Mouse (Mus musculus): ENCODE data around the gene Plekhm3. TPM values are rescaled to one million over a fixed set of nuclear protein-coding genes. Genes with fewer than 3 reads are reported as not detected.

The Plekhm3 gene
- polyA plus RNA-seq, 1 experiment from 2014 or later = 10.4 TPM

Other genes starting within 250 kb of the Plekhm3 start
- gene Fzd5, start 219.1 kb downstream of the Plekhm3 start, polyA plus RNA-seq (2016; fragmentation: Nextera tagmentation; extraction: Ambion mirVana) = 0.28 and 0.29 TPM in 2 replicates
- 0.11 and 0.16 TPM in 2 replicates for gene Akr1cl, start 75.9 kb upstream of the Plekhm3 start, polyA plus RNA-seq (2016; fragmentation: Nextera tagmentation; extraction: Ambion mirVana)
- not detected in 2 replicates for gene Cryge, start 94.3 kb upstream of the Plekhm3 start, polyA plus RNA-seq (2016; fragmentation: Nextera tagmentation; extraction: Ambion mirVana)
- not detected in 2 replicates for gene Crygd, start 106.6 kb upstream of the Plekhm3 start, polyA plus RNA-seq (2016; fragmentation: Nextera tagmentation; extraction: Ambion mirVana)
- gene Crygc, start 116.9 kb upstream of the Plekhm3 start, polyA plus RNA-seq (2016; fragmentation: Nextera tagmentation; extraction: Ambion mirVana) = not detected in 2 replicates
- not detected in 2 replicates for gene Crygb, start 125.5 kb upstream of the Plekhm3 start, polyA plus RNA-seq (2016; fragmentation: Nextera tagmentation; extraction: Ambion mirVana)
- not detected in 2 replicates for gene Cryga, start 146.5 kb upstream of the Plekhm3 start, polyA plus RNA-seq (2016; fragmentation: Nextera tagmentation; extraction: Ambion mirVana)
- not detected in 2 replicates for gene Gm28845, start 162.7 kb upstream of the Plekhm3 start, polyA plus RNA-seq (2016; fragmentation: Nextera tagmentation; extraction: Ambion mirVana)
- gene D630023F18Rik, start 166.4 kb upstream of the Plekhm3 start, polyA plus RNA-seq (2016; fragmentation: Nextera tagmentation; extraction: Ambion mirVana) = 0.35 and 0.50 TPM in 2 replicates
- 147 and 173 TPM in 2 replicates for gene Idh1, start 229.7 kb upstream of the Plekhm3 start, polyA plus RNA-seq (2016; fragmentation: Nextera tagmentation; extraction: Ambion mirVana)
- gene Pikfyve, start 229.9 kb upstream of the Plekhm3 start, polyA plus RNA-seq (2016; fragmentation: Nextera tagmentation; extraction: Ambion mirVana) = 13.1 and 13.2 TPM in 2 replicates

Data from limb, embryonic 10.5 days (tissue).